Mouse (Mus musculus): ENCODE data around the gene Trim71. TPM values are rescaled to one million over a fixed set of nuclear protein-coding genes. Genes with fewer than 3 reads are reported as not detected.

The Trim71 gene
- polyA plus RNA-seq, 1 experiment from 2014 or later = 0.46 TPM

GRCm38 (mm10) chr9:114468217-114468616, 96.0 kb downstream of the Trim71 start:
- Histone ChIP-seq H3K4me2 (ENCODE audit: low read length) (no peak overlapping the region), H3K9me3 (replicated peaks; ENCODE audit: low read length) (no peaks in the 10 kb centered on the region), H3K27ac (no peak overlapping the region), H3K9ac (ENCODE audit: low read depth, low read length) (no peak overlapping the region), H3K4me1 (replicated peaks; ENCODE audit: insufficient read depth, low read length) (no peaks in the 10 kb centered on the region), H3K4me3 (replicated peaks; ENCODE audit: low read depth, low read length) (no peak overlapping the region), H3K36me3 (ENCODE audit: insufficient read depth, low read length) (peaks cover 25% of the 10 kb centered on the region), H3K27me3 (ENCODE audit: insufficient read depth, low read length) (no peaks in the 10 kb centered on the region)
- WGBS = 73% methylated on average over 5 of the region's 5 CpGs
- no peak for TF ChIP-seq CTCF (IDR thresholded peaks at IDR 0.05; ENCODE audit: low read depth)
- ATAC-seq (replicated peaks; ENCODE audit: low FRiP score, low read depth) = no peak
- no peak for DNase-seq (ENCODE audit: low spot score)

- DNase-seq (ENCODE audit: low spot score) (no peak), ATAC-seq (replicated peaks; ENCODE audit: low FRiP score, low read depth) (0 out of 2 replicates have a peak, but pooled peaks have one; percentile 29)
- H3K27ac ChIP-seq = no peak overlapping the region
- no peak overlapping the region for H3K4me3 ChIP-seq (replicated peaks; ENCODE audit: low read depth, low read length)
- no peak for TF ChIP-seq CTCF (IDR thresholded peaks at IDR 0.05; ENCODE audit: low read depth)
- H3K4me1 ChIP-seq (replicated peaks; ENCODE audit: insufficient read depth, low read length) = no peaks in the 10 kb centered on the region
- peaks cover 25% of the 10 kb centered on the region for H3K36me3 ChIP-seq (ENCODE audit: insufficient read depth, low read length)
- H3K27me3 ChIP-seq (ENCODE audit: insufficient read depth, low read length) = no peaks in the 10 kb centered on the region
- no peak overlapping the region for H3K9ac ChIP-seq (ENCODE audit: low read depth, low read length)
- H3K9me3 ChIP-seq (replicated peaks; ENCODE audit: low read length) = no peaks in the 10 kb centered on the region
- WGBS = 63% methylated on average over 7 of the region's 7 CpGs
- H3K4me2 ChIP-seq (ENCODE audit: low read length) = no peak overlapping the region
These were observed 97.3 kb downstream of the Trim71 start for GRCm38 (mm10) chr9:114466871-114467270.

- no peak for DNase-seq (ENCODE audit: low spot score)
- WGBS = 83% methylated on average over 6 of the region's 6 CpGs
These were observed 98.7 kb downstream of the Trim71 start for GRCm38 (mm10) chr9:114465442-114465841.

GRCm38 (mm10) chr9:114462569-114462968, 101.6 kb downstream of the Trim71 start:
- Histone ChIP-seq H3K27ac (no peak overlapping the region), H3K4me3 (replicated peaks; ENCODE audit: low read depth, low read length) (no peak overlapping the region), H3K4me1 (replicated peaks; ENCODE audit: insufficient read depth, low read length) (no peaks in the 10 kb centered on the region), H3K36me3 (ENCODE audit: insufficient read depth, low read length) (peaks cover 32% of the 10 kb centered on the region), H3K9ac (ENCODE audit: low read depth, low read length) (no peak overlapping the region), H3K9me3 (replicated peaks; ENCODE audit: low read length) (no peaks in the 10 kb centered on the region), H3K27me3 (ENCODE audit: insufficient read depth, low read length) (no peaks in the 10 kb centered on the region), H3K4me2 (ENCODE audit: low read length) (no peak overlapping the region)
- no peak for TF ChIP-seq CTCF (IDR thresholded peaks at IDR 0.05; ENCODE audit: low read depth)
- WGBS = 79% methylated on average over 7 of the region's 7 CpGs
- no peak for DNase-seq (ENCODE audit: low spot score)
- ATAC-seq (replicated peaks; ENCODE audit: low FRiP score, low read depth) = no peak

More at GRCm38 (mm10) chr9:114465442-114465841, 98.7 kb downstream of the Trim71 start:
- Histone ChIP-seq H3K9me3 (replicated peaks; ENCODE audit: low read length) (no peaks in the 10 kb centered on the region), H3K27ac (no peak overlapping the region), H3K4me2 (ENCODE audit: low read length) (no peak overlapping the region), H3K9ac (ENCODE audit: low read depth, low read length) (no peak overlapping the region), H3K4me1 (replicated peaks; ENCODE audit: insufficient read depth, low read length) (no peaks in the 10 kb centered on the region), H3K36me3 (ENCODE audit: insufficient read depth, low read length) (peaks cover 31% of the 10 kb centered on the region), H3K4me3 (replicated peaks; ENCODE audit: low read depth, low read length) (no peak overlapping the region), H3K27me3 (ENCODE audit: insufficient read depth, low read length) (no peaks in the 10 kb centered on the region)
- no peak for TF ChIP-seq CTCF (IDR thresholded peaks at IDR 0.05; ENCODE audit: low read depth)
- no peak for ATAC-seq (replicated peaks; ENCODE audit: low FRiP score, low read depth)

GRCm38 (mm10) chr9:114458436-114458835, 105.7 kb downstream of the Trim71 start:
- no peak overlapping the region for H3K4me2 ChIP-seq (ENCODE audit: low read length)
- TF ChIP-seq CTCF (IDR thresholded peaks at IDR 0.05; ENCODE audit: low read depth) = no peak
- 79% methylated on average over 3 of the region's 3 CpGs for WGBS
- H3K27ac ChIP-seq = no peak overlapping the region
- H3K4me3 ChIP-seq (replicated peaks; ENCODE audit: low read depth, low read length) = no peak overlapping the region
- DNase-seq (ENCODE audit: low spot score) = no peak
- no peaks in the 10 kb centered on the region for H3K27me3 ChIP-seq (ENCODE audit: insufficient read depth, low read length)
- no peaks in the 10 kb centered on the region for H3K9me3 ChIP-seq (replicated peaks; ENCODE audit: low read length)
- ATAC-seq (replicated peaks; ENCODE audit: low FRiP score, low read depth) = no peak
- H3K36me3 ChIP-seq (ENCODE audit: insufficient read depth, low read length) = peaks cover 21% of the 10 kb centered on the region
- H3K9ac ChIP-seq (ENCODE audit: low read depth, low read length) = no peak overlapping the region
- H3K4me1 ChIP-seq (replicated peaks; ENCODE audit: insufficient read depth, low read length) = no peaks in the 10 kb centered on the region

Other genes with a start within 250 kb of the Trim71 start
- 0.50 TPM in 1 of 2 replicates, not detected in the other for gene Bcl2a1c, start 234.2 kb downstream of the Trim71 start, polyA plus RNA-seq (2015; fragmentation: Nextera tagmentation; extraction: Ambion mirVana)
- 133 and 140 TPM in 2 replicates for gene Crtap, start 173.7 kb downstream of the Trim71 start, polyA plus RNA-seq (2015; fragmentation: Nextera tagmentation; extraction: Ambion mirVana)
- gene Glb1, start 163.3 kb downstream of the Trim71 start, polyA plus RNA-seq (2015; fragmentation: Nextera tagmentation; extraction: Ambion mirVana) = 77.9 and 85.5 TPM in 2 replicates
- gene Tmppe, start 163.3 kb downstream of the Trim71 start, polyA plus RNA-seq (2015; fragmentation: Nextera tagmentation; extraction: Ambion mirVana) = 7.0 and 9.7 TPM in 2 replicates
- gene Ccr4, start 59.5 kb downstream of the Trim71 start, polyA plus RNA-seq (2015; fragmentation: Nextera tagmentation; extraction: Ambion mirVana) = 0.19 and 0.84 TPM in 2 replicates
- 0.16 TPM in 1 of 2 replicates, not detected in the other for gene C130032M10Rik, start 48.7 kb downstream of the Trim71 start, polyA plus RNA-seq (2015; fragmentation: Nextera tagmentation; extraction: Ambion mirVana)
- gene Cnot10, start 75.8 kb upstream of the Trim71 start, polyA plus RNA-seq (2015; fragmentation: Nextera tagmentation; extraction: Ambion mirVana) = 45.7 and 50.4 TPM in 2 replicates
- gene Dync1li1, start 124.4 kb upstream of the Trim71 start, polyA plus RNA-seq (2015; fragmentation: Nextera tagmentation; extraction: Ambion mirVana) = 43.8 and 45.4 TPM in 2 replicates
- 64.5 and 70.3 TPM in 2 replicates for gene Cmtm6, start 166.7 kb upstream of the Trim71 start, polyA plus RNA-seq (2015; fragmentation: Nextera tagmentation; extraction: Ambion mirVana)
- gene Cmtm7, start 217.5 kb upstream of the Trim71 start, polyA plus RNA-seq (2015; fragmentation: Nextera tagmentation; extraction: Ambion mirVana) = 95.4 and 102 TPM in 2 replicates